Mouse (Mus musculus) testis, adult 2 months (tissue): Measurements from ENCODE around the gene Gm20388.
"Not testable (repeated sequence)": the region's sequence is repeated elsewhere in the genome, so short reads cannot be mapped to it uniquely, and the experiment has no call there.

ENCODE experiments used
- CTCF ChIP-seq: fragments of 200-500 bp; IDR thresholded peaks from 2 replicates; pipeline ENCODE4 v1.5.1; 2012; ENCODE audit warnings: low read depth, mild to moderate bottlenecking, inconsistent platforms, low read length, moderate library complexity; ENCODE audit not compliant: control insufficient read depth, insufficient read depth, insufficient replicate concordance
- POLR2A ChIP-seq: fragments of 200-500 bp; IDR thresholded peaks from 2 replicates; pipeline ENCODE4 v1.6.1; 2012; ENCODE audit warnings: low read depth, mild to moderate bottlenecking, inconsistent platforms, low read length, moderate library complexity; ENCODE audit not compliant: control insufficient read depth

DNA sequence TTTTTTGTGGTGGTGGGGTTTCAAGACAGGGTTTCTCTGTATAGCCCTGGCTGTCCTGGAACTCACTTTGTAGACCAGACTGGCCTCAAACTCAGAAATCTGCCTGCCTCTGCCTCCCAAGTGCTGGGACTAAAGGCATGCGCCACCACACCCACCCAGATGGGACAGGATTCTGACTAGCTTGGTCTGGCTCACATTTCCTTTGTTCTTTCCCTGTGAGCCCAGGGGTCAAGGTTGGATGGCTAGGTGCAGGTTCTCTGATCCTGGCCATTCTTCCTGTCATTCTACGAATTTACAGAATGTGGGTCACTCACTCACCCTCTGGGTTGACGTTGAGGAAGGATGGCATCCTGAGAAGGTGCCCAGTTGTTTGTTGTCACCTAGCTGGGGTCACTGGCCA is 423.6 kb downstream of the Gm20388 start:
- not testable (repeated sequence) for TF ChIP-seq CTCF, POLR2A
